Mouse (Mus musculus) testis, postnatal 14 days (tissue): ENCODE results near the gene B4galt1.
A peak's percentile ranks its signal among the peaks of the same experiment; 100 is the strongest.

Experiments
- DNase-seq: peaks from one replicate; pipeline ENCODE4 v3.0.0; 2021; ENCODE audit warnings: low spot score

The B4galt1 gene

DNA sequence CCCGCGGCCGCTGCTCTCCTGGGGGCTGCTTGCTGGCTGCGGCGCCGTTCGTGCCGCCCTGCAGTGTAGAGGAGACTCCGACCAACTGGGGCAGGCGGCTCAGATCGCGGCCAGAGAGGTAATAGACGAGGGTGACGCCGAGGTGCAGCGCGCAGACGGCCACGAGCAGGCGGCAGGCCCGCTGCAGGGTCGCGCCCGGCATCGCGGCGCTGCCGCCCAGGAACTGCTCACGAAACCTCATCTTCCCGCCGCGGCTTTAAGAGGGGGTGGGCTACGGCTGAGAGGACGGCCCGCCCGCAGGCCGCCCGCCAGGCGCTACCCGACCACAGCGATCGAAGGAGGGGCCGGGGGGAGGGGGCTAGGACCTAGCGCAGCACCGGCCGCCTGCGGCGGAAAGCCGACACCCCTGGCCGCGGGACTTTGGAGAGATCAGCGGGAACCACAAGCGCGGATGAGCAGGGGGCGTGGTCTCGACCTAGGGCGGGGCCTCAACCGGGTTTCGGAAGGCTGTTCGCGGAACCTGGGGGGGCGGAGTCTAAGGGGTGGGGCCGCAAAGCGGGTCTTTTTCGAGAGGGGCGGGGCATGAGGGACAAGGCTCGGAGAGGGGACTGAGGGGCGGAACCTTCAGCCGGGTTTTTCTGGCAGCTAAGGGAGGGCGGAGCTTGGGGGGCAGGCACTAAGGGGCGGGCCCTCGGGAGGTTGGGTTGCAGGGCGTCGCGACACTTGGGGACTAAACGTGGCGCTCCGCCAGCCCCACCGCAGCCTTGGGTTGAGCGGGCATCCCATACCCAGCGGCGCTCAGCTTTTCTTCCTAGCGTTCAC is at the start of gene B4galt1:
TSS of gene B4galt1 (minus strand) at position 441 of the 822 bp plus-strand sequence.
- DNase-seq, result peak; percentile 96

DNA sequence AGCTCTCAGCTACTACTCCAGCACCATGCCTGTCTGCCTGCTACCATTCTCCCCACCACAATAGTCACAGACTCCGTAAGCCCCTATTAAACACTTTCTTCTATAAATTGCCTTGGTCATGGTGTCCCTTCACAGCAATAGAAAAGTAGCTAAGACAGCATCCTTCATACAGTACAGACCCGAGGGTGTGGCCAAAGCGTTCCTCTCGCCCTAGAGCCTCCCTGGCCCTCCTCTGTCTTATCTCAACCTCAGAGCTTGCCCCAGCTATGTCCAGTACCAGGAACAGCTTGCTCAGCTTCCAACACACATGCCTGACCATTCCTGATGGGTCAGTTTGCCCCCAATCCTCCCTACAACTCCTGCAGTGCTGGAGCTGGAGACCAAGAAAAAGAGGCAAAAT is 46.8 kb upstream of the B4galt1 start:
- DNase-seq, result no peak

DNA sequence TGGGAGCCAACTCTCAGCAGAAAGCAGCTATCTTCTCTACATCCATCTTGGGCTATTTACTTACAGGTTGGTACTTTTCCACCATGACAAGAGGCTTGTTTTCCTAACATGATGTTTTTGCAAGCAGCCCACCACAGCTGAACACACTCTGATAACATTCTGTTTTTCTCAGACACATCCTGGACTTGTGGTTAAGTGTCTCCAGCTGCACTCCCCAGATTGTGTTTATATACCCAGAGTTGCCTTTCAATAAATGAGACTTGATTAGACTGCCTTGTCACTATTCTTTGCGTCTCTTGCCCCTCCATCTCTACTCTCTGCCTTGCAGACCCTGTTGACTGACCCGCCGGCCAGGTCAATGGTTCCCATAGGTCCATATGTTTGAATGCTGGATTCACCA is 46.3 kb upstream of the B4galt1 start:
- DNase-seq, result no peak

GRCm38 (mm10) chr4:40899264-40899663 is 45.5 kb upstream of the B4galt1 start:
- peak; percentile 44 for DNase-seq

DNA sequence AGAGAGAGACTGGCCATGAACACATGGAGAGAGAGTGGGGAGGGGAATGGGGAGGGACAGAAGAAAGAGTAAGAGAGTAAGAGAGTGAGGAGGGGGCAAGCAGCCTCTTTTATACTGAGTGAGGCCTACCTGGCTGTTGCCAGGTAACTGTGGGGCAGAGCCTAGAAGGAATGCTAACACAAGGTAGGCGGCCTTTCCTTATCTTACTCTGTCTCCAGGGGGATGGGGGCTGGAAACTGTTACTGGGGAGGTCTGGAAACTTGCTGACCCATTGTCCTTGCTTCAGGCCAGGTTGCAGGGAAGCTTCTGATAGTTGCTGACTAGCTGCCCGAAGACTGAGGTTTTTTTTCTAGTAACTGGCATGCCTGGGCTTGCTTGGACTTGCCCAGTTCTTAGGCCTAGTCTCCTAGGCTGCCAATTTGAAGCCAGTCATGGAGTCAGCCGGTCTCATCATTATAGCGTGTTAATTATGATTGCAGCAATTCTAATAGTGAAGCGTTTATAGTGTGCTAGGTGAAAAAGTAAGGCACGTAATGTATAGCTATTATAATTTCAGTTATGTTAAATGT is 44.8 kb upstream of the B4galt1 start:
- no peak for DNase-seq

GRCm38 (mm10) chr4:40895646-40896045 is 41.8 kb upstream of the B4galt1 start:
- DNase-seq, result no peak

GRCm38 (mm10) chr4:40895118-40895517 is 41.3 kb upstream of the B4galt1 start:
- no peak for DNase-seq

DNA sequence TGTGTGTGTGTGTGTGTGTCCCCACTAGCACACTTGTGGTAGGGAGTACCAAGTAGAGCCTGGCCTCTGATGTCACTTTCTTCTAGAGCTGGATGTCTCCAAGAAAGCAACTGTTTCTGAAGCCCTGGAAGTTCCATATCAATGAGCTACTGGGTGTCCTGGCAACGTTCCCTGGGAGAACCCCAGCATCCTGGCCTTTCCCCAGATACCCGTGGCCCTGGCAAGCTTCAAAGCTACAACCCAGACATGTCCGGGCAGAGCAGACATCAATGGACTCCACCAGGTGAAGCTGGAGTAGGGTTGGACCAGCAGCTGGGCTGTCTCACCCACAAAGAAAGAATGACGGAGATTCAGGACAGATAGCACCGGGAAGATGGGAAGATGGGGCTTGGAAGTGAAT is 37.4 kb upstream of the B4galt1 start:
- DNase-seq, result no peak

- DNase-seq, result no peak
These were observed 36.2 kb upstream of the B4galt1 start for GRCm38 (mm10) chr4:40889983-40890382.

DNA sequence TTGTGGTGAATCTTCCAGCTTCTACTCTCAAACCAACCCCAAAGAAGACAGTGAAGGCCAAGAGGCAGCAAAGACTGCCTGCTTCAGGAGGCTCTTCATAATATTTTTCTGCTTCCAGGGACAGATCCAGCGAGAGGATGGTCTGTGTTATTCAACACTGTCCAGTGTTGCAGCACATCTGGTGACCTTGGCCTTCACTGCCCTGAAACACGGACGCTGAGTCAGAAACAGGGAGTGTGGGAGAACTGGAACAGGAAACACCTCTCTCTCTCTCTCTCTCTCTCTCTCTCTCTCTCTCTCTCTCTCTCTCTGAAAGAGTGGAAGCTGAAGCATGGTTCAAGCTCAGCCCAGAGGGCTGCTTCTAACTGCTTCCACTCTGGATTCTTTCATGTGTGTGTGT is 35.4 kb upstream of the B4galt1 start:
- DNase-seq, result peak; percentile 48

DNA sequence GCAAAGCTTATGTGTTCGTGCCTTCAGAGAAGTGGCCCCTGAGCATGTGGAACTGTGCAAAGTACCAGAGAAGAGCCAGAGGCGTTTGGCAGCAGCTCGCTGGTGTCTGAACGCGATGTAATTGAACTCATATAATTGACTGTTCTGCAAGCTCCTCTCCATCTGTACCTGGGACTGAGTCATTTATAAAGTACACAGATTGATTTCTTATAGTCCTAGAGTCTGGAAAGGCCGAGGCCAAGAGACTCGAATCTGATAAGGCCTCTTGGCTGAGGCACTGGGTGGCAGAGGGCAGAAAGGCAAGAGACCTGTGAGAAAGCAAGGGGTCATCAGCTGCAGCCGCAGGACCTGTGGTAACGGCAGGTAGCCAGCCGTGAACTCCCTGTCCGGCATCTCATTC is 35.0 kb upstream of the B4galt1 start:
- no peak for DNase-seq

GRCm38 (mm10) chr4:40885883-40886282 is 32.1 kb upstream of the B4galt1 start:
- DNase-seq, result no peak

DNA sequence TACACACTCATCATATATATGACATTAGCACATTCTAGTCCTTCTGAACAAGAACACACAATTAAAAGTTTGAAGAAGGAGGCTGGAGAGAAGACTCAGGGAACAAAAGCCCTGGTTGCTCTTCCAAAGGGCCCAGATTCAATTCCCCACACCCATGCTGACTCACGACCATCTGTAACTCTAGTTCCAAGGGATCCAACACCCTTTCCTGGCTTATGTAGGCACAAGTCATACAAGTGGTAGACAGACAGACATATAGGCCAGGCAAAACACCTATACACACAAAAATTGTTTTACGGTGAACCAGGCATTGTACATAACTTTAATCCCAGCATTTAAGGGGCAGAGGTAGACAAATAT is 31.3 kb upstream of the B4galt1 start:
- no peak for DNase-seq

DNA sequence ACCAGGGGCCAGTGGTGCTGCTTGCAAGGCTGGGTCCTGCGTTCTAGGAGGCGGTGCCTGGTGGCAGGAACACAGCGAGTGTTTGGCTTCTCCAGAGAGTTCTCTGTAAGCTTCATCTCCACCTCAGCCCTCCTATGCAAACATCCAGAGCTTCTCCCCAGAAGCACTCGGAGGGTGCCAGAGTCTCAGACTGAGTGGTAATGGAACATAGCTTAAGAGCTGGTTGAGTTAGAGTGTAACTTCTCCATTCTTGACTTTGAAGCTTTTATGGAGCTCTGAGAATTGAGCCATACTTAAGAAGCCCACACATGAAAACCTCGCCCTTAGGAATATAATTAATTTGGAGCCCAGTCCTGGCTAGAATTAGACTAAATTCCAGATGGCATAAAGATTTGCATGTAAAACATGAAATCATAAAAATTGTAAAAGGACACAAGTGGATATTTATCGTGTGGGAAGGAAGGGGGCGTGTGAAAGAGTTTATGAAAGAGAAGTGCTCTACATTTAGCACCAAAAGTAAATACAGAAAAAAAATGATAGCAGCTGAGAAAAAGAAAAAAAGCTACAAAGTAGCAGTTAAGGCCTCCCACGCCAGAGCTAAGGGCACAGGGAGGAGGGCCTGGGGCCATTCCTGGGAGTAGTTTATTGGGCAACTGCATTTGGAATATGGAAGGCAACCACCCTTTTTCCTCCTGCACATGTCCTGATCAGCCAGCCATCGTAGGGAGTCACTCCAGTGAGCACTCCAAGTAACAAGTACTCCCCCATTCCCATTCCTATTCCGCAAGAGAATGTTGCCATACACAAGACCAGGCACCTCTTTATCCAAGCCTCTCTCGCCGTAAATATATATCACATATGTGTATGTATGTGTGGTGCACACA is 30.7 kb upstream of the B4galt1 start:
- peak; percentile 68 for DNase-seq

GRCm38 (mm10) chr4:40883200-40883599 is 29.4 kb upstream of the B4galt1 start:
- DNase-seq, result no peak

DNA sequence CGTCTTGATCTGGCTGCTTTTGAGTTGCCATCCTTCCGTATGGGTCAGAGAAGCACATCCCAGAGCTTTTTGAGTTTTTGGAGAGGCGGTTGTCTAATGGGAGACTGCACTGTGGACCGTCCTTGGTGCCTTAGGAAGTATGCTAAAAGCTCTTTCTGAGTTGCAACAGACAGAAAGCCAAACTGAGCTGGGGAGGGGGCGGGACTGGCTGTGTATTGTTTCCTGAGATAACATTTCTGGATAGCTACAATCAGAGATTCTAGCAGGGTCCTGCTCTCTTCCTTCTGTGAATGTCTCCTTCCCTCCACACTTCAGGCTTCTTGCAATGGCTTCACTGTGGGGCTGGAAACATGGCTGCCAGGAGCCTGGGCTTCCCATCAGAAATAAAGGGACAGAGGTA is 23.7 kb upstream of the B4galt1 start:
- no peak for DNase-seq

DNA sequence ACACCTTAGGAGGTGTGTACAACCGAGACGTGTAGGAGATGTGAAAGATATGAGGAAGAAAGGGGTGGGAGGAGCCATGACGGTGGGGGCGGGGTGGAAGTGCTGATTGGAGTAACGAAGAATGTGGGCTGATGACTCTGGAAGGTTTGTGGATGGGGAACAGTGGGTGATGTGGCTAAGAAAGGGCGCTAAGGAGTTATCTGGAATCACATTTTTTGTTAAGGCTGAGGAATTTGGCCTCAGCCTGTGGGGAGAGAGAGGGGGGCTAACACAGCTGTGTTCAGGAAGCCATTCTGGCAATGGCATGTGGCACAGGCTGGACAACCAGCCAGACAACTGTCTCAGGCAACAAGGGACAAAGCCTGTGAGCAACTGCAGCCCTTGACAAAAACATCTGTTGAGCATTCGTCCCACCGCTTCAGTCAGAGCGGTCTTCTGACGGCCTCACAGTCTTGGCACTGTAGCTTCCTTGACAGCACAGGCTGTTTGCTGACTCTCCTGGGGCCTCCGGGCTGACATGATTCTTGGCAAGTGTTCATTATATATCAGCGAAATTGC is 23.1 kb upstream of the B4galt1 start:
- peak; percentile 34 for DNase-seq

GRCm38 (mm10) chr4:40875842-40876241 is 22.0 kb upstream of the B4galt1 start:
- DNase-seq, result no peak

- DNase-seq, result no peak
These were observed 21.2 kb upstream of the B4galt1 start for GRCm38 (mm10) chr4:40874794-40875552.

- DNase-seq, result peak; percentile 48
These were observed 20.4 kb upstream of the B4galt1 start for GRCm38 (mm10) chr4:40874151-40874600.

DNA sequence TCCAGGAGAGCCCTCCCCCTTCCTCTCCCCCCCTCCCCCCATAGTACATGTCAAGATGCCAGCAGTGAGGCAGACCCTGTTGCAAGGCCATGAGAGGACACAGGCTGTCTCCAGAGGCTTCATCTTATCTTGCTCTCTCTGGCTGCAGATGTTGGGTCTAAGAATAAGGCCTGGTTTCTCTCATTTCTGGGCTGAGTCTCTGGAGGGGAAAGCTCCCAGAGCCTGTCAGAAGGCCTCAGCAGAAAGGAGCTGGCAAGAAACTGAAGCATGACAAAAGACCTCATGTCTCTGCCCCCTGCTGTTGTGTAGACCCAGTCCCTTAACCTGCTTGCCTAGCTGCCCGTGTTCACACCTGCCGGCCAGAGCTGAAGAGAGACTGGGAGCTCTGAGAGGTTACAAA is 19.5 kb upstream of the B4galt1 start:
- DNase-seq, result no peak

GRCm38 (mm10) chr4:40872129-40872528 is 18.3 kb upstream of the B4galt1 start:
- no peak for DNase-seq
